Mouse (Mus musculus) spleen, postnatal 36 days (tissue): ENCODE data around the gene Rpl34.

ENCODE experiments used
- DNase-seq, 2 experiments: peaks; one replicate each; pipeline ENCODE4 v3.0.0; 2022; ENCODE audit warnings: low spot score in 2 of 2, mixed read lengths in 1 of 2

The Rpl34 gene

GRCm38 (mm10) chr3:130712891-130713290 is 17.3 kb downstream of the Rpl34 start:
- DNase-seq: no peak

- DNase-seq: no peak
Observed at GRCm38 (mm10) chr3:130710103-130710502, 20.1 kb downstream of the Rpl34 start.

DNA sequence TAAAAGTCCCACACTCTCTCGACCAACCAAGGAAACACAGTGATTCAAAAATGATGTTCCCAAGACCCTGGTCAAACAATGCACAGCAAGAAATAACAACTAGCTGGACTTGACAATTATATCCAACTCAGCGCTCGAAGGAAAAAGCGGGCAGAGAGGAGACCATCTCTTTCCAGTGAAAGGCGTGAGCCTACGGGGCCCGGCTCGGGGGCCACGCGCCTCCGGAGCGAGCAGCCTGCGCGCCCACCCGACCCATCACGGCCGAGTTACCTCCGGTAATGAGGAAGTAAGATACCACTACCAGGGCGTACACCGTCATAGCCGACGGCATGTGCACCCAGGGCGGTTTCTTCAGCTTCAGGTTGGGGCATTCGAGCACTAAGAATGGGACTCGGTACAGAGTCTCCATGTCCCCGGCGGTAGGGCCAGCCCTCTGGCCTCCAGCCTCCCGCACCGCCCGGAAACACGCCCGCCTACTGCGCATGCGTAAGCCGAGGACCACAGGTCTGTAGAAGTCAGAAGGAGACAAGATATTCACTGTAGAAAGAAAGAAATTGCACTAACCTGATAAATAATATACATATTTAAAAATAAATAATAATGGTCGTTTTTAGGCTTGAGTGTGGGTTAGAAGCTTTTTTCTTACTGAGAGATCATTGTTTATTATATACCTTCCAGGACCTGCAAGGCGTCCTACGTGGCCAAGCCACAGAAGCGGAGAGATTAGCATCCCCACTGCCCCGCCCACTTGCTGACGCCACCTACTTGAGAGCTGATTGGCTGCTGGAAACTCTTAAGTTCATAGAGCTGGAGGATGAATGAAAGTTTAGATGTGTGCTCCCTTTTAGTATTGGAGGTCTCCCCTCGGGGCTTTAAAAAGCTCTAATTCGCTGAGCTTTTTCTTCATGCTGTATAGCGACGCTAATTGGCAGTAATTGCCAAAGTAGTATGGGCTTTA is 21.0 kb downstream of the Rpl34 start, which contains the start of gene Ostc:
Gene Ostc (minus strand): TSS at position 478 of the 958 bp plus-strand sequence.
- peak; percentile 94 to 97 for DNase-seq

DNA sequence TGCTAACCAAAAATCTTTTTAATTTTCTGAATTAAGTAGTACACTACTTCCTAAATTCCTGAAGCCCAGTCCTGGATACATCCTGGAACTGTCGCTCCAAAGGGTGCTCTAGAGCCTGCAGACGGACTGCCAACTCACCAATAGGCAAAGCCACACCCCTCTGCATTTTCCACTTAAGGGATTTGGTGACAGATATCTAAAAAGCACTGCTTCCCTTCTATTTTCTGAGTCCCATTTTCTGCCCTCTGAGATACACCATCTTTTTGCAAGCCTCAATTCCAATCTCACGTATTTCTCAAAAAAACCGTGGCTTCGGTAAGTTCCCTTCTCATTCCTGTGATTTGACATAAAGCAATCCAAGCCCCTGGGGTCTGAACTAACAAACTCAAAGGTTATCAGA is 21.7 kb downstream of the Rpl34 start:
- DNase-seq: no peak

DNA sequence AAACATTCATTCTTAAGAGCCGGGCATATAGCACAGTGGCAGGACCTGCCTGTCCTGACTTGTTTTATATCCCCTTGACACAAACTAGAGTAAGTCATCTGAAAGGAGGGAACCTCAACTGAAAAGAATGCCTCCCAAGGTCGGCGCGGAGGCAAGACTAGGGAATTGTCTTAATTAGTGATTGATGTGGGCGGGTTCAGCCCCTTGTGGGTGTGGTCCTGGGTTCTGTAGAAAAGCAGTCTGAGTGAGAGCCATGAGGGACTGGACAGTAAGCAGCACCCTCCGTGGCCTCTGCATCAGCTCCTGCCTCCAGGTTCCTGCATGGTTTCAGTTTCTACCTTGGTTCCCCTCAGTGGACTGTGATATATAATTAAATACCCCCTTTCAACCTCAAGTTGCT is 27.9 kb downstream of the Rpl34 start:
- DNase-seq: no peak

DNA sequence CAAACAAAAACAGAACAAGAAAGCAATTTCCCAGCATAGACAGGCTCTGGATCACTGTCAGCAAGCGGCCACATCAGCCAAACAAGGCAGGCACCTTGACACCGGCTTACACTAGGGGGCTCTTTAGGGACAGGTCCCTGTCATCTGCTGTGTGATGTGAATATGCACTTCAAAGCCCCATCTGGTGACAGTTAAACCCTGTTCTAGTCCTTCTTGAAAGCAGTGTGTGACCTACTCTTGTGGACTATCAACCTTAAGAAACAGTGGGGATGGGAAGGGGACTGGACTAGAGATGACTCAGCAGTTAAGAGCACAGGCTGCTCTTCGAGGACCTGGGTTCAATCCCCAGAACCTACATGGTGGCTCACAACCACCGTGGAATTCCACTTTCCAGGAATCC is 32.6 kb downstream of the Rpl34 start:
- no peak for DNase-seq

- DNase-seq: no peak
Observed at GRCm38 (mm10) chr3:130694705-130695104, 35.5 kb downstream of the Rpl34 start.

DNA sequence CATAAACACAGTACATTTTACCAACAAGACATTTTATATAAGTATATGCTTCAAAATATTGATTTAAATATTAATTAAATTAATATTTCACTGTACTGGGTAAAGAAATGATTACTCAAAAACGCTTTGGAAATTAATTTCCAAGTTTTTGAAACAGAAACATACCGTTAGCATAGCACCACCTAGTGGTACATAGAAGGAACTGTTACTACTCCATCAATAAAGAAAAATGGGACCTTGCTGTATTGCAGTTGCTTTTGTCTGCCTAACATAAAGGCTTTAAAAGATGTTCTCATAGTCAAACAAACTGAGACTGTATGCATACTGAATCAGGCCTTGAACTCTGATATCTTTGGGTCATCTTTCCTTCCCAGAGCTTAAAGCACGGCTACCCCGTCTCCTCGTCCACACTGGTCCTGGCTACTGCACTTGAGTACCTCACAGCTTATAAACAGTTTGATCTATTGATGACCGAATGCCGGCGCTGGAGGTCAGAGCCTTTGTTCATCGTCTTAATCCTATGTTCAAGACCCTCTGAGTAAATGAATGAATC is 36.1 kb downstream of the Rpl34 start:
- DNase-seq: no peak

- DNase-seq: no peak
Observed at GRCm38 (mm10) chr3:130691596-130692170, 38.5 kb downstream of the Rpl34 start.

DNA sequence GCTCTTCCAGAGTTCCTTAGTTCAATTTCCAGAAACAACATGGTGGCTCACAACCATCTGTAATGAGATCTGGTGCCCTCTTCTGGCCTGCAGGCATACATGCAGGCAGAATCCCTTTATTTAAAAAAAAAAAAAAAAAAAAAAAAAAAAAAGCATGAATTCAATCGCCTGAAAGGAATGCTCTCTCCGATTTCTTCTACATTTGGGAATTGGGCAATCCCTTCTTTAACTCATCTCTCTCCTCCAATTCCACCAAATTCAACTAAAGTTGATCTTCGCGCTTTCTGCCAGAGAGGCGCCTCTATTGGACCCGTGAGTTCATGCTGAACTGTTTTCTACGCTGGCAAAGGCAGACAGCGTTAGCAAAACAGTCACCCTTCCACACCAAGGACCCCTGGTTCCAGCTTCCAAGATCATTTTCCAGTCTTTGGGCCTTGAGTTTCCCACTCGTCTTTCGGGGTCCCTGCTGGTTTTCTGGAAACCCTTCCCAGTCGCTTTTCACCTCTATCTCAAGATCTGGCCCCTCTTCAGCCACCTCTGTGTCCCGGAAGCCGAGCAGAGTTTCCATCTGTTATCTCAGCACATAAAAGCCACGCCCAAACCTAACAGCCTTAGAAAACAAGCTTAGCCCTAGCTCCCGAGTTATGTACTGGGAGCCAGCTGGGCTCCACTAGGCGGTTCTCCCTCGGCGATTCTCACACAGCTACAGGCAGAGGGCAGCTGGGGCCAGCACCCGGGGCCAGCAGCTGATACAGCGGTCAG is 39.2 kb downstream of the Rpl34 start:
- peak; percentile 17 to 30 for DNase-seq

DNA sequence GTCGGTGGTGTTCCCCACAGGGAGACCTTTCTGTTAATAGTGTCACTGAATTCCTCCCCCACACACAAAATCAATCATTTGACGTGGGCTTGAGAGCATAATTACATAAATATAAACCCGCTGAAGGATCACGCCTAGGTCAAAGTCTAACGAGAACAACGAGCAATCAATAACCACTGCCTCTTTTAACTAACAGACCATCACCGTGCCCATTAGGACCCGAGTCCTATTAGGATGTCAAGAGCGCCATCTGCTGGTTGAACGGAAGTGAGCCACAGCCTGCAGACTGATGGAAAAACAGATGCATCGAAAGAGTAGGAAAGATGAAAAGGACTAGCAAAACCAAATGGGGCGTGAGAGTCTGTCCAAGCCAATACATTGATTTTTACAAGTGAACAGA is 40.6 kb downstream of the Rpl34 start:
- DNase-seq: peak; percentile 36 to 41

DNA sequence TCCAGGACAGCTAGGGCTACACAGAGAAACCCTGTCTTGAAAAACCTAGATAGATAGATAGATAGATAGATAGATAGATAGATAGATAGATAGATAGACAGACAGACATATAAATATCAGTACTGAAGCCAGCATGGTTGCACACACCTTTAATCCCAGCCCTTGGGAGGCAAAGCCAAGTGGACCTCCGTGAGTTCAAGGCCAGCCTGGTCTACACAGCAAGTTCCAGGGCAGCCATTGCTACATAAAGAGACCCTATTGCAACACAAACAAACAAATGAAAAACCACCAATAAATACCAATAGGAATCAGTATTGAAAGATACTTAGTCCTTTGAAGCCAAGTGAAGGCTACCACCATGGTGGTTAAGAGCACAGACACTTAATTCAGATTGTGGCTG is 43.1 kb downstream of the Rpl34 start:
- no peak for DNase-seq

- DNase-seq: no peak
Observed at GRCm38 (mm10) chr3:130685014-130685366, 45.2 kb downstream of the Rpl34 start.

DNA sequence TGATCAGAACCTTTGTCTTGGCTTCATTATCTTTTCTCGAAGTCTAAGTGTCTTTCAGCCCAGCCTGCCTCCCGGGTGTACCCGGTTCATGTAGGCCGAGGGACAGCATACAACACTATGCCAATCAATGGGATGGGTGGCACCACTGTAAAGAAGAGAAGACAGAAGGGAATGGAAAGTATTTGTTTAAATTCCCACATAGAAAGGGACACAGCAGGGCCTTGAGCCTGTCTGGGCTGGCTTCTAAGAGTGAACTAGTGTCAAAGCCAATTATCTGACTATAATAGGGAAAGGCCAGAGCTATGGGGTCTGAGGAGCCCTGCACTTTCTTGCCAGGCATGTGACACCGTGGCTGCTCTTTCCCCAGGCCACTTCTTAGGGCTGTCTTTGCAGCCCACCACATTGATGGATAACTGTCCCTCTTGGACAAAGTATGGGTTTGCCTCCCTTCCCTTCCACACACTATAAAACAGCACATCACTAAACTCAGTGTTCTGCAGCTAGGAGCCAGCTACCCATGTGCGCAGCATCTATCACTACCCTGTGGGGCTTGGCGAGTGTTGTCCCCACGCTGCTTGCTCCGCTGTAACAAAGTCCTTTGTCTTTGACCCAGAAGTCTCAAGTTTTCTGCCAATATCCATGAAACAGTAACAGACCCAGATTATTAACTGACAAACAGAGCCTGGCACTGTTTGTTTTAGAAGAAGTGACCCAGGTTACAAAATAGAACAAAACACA is 45.8 kb downstream of the Rpl34 start:
- no peak for DNase-seq

- DNase-seq: no peak
Observed at GRCm38 (mm10) chr3:130683836-130684235, 46.4 kb downstream of the Rpl34 start.

DNA sequence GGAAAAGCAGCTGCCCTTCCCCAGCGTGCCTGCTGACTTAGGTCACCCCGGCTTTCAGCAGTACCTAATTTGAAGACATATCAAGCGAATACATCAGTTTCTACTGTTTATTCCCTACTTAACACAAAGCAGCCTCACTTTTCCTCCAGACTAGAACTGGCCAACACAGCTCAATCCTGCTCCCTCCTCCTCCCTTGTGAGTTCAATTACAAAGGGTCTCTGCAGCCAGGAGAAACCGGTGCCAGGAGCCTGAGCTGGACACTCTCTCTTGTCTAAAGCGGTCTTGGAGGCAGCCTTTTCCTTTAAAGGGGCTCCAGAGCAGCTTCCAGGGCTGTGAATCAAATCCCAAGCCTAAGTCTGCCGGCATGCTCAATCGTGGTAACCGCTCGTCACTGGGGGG is 48.0 kb downstream of the Rpl34 start:
- DNase-seq: no peak

- DNase-seq: no peak
Observed at GRCm38 (mm10) chr3:130681226-130681625, 49.0 kb downstream of the Rpl34 start.

DNA sequence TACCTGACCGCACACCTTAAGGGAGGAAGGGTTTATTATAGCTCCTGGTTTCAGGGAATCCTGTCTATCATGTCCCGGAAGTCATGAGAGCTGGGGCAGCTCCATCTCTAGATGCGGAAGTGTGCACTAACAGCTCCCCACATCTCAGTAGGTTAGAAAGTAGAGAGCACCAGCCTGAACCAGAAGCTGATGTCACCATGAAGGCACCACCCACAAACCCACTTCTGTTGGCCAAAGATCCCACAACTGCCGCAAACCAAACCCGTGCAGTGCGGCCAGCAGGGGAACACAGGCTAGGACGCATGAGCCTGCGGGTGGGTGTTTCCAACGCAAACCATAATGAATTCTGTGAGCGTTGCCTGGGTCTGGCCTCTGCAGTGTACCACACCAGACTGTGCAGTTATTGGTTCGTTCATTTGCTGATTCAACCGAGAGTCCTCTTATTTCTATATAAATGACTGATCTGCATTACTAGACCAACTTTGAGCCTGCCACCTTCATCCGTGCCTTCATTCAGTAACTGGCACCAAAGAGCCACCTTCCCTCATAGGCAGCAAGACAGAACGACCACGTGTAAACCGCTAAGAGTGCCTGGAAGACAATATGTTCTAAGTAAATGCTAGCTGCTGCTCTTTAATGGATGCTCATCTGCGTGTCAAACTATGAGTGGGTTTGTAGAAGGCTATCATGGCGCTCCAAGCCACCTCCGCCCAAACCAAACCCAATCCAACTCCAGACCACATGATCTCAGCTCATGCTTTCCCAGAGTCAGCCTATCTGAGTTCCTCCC is 52.3 kb downstream of the Rpl34 start:
- DNase-seq: no peak
